Mouse (Mus musculus) stomach, embryonic 14.5 days (tissue): ENCODE measurements around the gene Fgd5. TPM values are rescaled to one million over a fixed set of nuclear protein-coding genes. Genes with fewer than 3 reads are reported as not detected.
"Not testable (repeated sequence)": the region's sequence is repeated elsewhere in the genome, so short reads cannot be mapped to it uniquely, and the experiment has no call there.

Experiments
- ATAC-seq: fragments of 200-750 bp; cut with Nextera tagmentation; 2 replicates; pipeline ENCODE4 v1.8.0; 2017; ENCODE audit warnings: low read depth, moderate TSS enrichment; ENCODE audit not compliant: insufficient number of reproducible peaks, insufficient read depth, low FRiP score
- H3K27ac ChIP-seq: fragments of 300-500 bp; sonication (generic); 2 replicates; pipeline ENCODE4 v1.5.1; 2014; ENCODE audit warnings: mild to moderate bottlenecking, low read length, moderate library complexity, mixed read lengths
- H3K27me3 ChIP-seq: fragments of 300-500 bp; sonication (generic); 2 replicates; pipeline ENCODE4 v1.6.1; 2014; ENCODE audit warnings: low read length, control low read depth, mixed read lengths; ENCODE audit not compliant: control insufficient read depth, insufficient read depth
- H3K36me3 ChIP-seq: fragments of 300-500 bp; sonication (generic); 2 replicates; pipeline ENCODE4 v1.6.1; 2014; ENCODE audit warnings: mild to moderate bottlenecking, control low read depth, low read length, moderate library complexity, mixed read lengths; ENCODE audit not compliant: control insufficient read depth, insufficient read depth
- H3K4me1 ChIP-seq: fragments of 300-500 bp; sonication (generic); 2 replicates; pipeline ENCODE4 v1.6.1; 2014; ENCODE audit warnings: low read length, control low read depth, mixed read lengths; ENCODE audit not compliant: control insufficient read depth, insufficient read depth
- H3K4me2 ChIP-seq: fragments of 300-500 bp; sonication (generic); replicated peaks from 2 replicates; pipeline ENCODE4 v1.6.1; 2014; ENCODE audit warnings: low read depth, low read length, control low read depth
- H3K4me3 ChIP-seq: fragments of 300-500 bp; sonication (generic); 2 replicates; pipeline ENCODE4 v1.5.1; 2014; ENCODE audit warnings: low read depth, low read length, control low read depth
- H3K9ac ChIP-seq: fragments of 300-500 bp; sonication (generic); replicated peaks from 2 replicates; pipeline ENCODE4 v1.6.1; 2014; ENCODE audit warnings: low read depth, mild to moderate bottlenecking, control low read depth, low read length, moderate library complexity, mixed read lengths
- H3K9me3 ChIP-seq: fragments of 300-500 bp; sonication (generic); 2 replicates; pipeline ENCODE4 v1.6.1; 2016; ENCODE audit warnings: low read depth, low read length, control low read depth; ENCODE audit not compliant: control insufficient read depth
- WGBS: fragments of 180-500 bp; shearing (Covaris S2); extraction: QIAGEN DNeasy Blood & Tissue Kit; methylation state at CpG from one replicate; pipeline ENCODE4 v1.1.7; 2014; 5-methylcytosine and 5-hydroxymethylcytosine counted together
- polyA plus RNA-seq: library from polyadenylated mRNA; unstranded; fragments of >200 nt; fragmentation: Nextera tagmentation; extraction: Ambion mirVana; gene quantifications from 2 replicates; pipeline ENCODE4 v1.2.1, GENCODE M21; 2014

The Fgd5 gene
- polyA plus RNA-seq, 1 experiment from 2014 or later, result 5.1 TPM

GRCm38 (mm10) chr6:92089141-92089540 is 110.5 kb downstream of the Fgd5 start:
- H3K9ac ChIP-seq, H3K36me3 ChIP-seq, H3K4me3 ChIP-seq, H3K27me3 ChIP-seq, ATAC-seq, H3K9me3 ChIP-seq, H3K4me2 ChIP-seq, H3K27ac ChIP-seq: not testable (repeated sequence)
- H3K4me1 ChIP-seq, result peaks cover 13% of the 10 kb centered on the region; the same call in 1 of the 2 replicates
- 88% methylated on average over 7 of the region's 7 CpGs for WGBS

GRCm38 (mm10) chr6:92089982-92090381 is 111.3 kb downstream of the Fgd5 start:
- 83% methylated on average over 4 of the region's 4 CpGs for WGBS
- no peaks in the 10 kb centered on the region for H3K36me3 ChIP-seq
- H3K27me3 ChIP-seq, result no peaks in the 10 kb centered on the region
- H3K4me3 ChIP-seq, result 0 out of 2 replicates have a peak overlapping the region, but pooled peaks have one; percentile 73
- peak overlapping the region; percentile 77; the same call in 1 of the 2 replicates for H3K4me2 ChIP-seq
- H3K27ac ChIP-seq, result no peak overlapping the region
- H3K9ac ChIP-seq, result no peak overlapping the region
- H3K4me1 ChIP-seq, result peaks cover 18% of the 10 kb centered on the region; the same call in 1 of the 2 replicates
- no peaks in the 10 kb centered on the region for H3K9me3 ChIP-seq
- ATAC-seq, result no peak

- H3K9me3 ChIP-seq, result no peaks in the 10 kb centered on the region
- no peaks in the 10 kb centered on the region for H3K27me3 ChIP-seq
- peak overlapping the region; percentile 73 for H3K4me3 ChIP-seq
- peak overlapping the region; percentile 97 for H3K9ac ChIP-seq
- peak overlapping the region; percentile 100 for H3K27ac ChIP-seq
- WGBS, result 6% methylated on average over 4 of the region's 4 CpGs
- no peak for ATAC-seq
- H3K4me1 ChIP-seq, result peaks cover 18% of the 10 kb centered on the region; the same call in 1 of the 2 replicates
- no peaks in the 10 kb centered on the region for H3K36me3 ChIP-seq
- peak overlapping the region; percentile 77 for H3K4me2 ChIP-seq
Measured at GRCm38 (mm10) chr6:92090497-92090896, 111.8 kb downstream of the Fgd5 start.

- WGBS, result under 1% methylated on average over 57 of the region's 58 CpGs
Measured at GRCm38 (mm10) chr6:92091130-92091591, 112.5 kb downstream of the Fgd5 start, which contains the start of gene Nr2c2. Gene Nr2c2, plus strand, starts transcription at chr6:92091390.

GRCm38 (mm10) chr6:92091767-92092489 is 113.2 kb downstream of the Fgd5 start:
- peak overlapping the region; percentile 73 for H3K4me3 ChIP-seq
- peak overlapping the region; percentile 100 for H3K27ac ChIP-seq
- no peaks in the 10 kb centered on the region for H3K9me3 ChIP-seq
- under 1% methylated on average over 56 of the region's 81 CpGs for WGBS
- peak overlapping the region; percentile 77 for H3K4me2 ChIP-seq
- H3K27me3 ChIP-seq, result no peaks in the 10 kb centered on the region
- peak; percentile 99 for ATAC-seq
- no peaks in the 10 kb centered on the region for H3K36me3 ChIP-seq
- H3K9ac ChIP-seq, result peak overlapping the region; percentile 97
- H3K4me1 ChIP-seq, result peaks cover 18% of the 10 kb centered on the region; the same call in 1 of the 2 replicates

More at GRCm38 (mm10) chr6:92091130-92091591, 112.5 kb downstream of the Fgd5 start, which contains the start of gene Nr2c2:
- Histone ChIP-seq H3K27ac (peak within 1 kb of the TSS; percentile 100), H3K9ac (peak within 1 kb of the TSS; percentile 97), H3K4me2 (peak within 1 kb of the TSS; percentile 77), H3K36me3 (no peaks in the 10 kb centered on the region), H3K4me3 (peak within 1 kb of the TSS; percentile 73), H3K9me3 (no peaks in the 10 kb centered on the region), H3K4me1 (peaks cover 18% of the 10 kb centered on the region; the same call in 1 of the 2 replicates), H3K27me3 (no peaks in the 10 kb centered on the region)
- ATAC-seq, result peak; percentile 53; the same call in 1 of the 2 replicates

- WGBS, result 16% methylated on average over 3 of the region's 3 CpGs
Measured at GRCm38 (mm10) chr6:92092737-92093136, 114.1 kb downstream of the Fgd5 start.

GRCm38 (mm10) chr6:92093869-92094268 is 115.2 kb downstream of the Fgd5 start:
- H3K27me3 ChIP-seq, result no peaks in the 10 kb centered on the region
- H3K4me1 ChIP-seq, result peaks cover 18% of the 10 kb centered on the region; the same call in 1 of the 2 replicates
- H3K27ac ChIP-seq, result no peak overlapping the region
- H3K9me3 ChIP-seq, result no peaks in the 10 kb centered on the region
- no peaks in the 10 kb centered on the region for H3K36me3 ChIP-seq
- no peak overlapping the region for H3K4me3 ChIP-seq
- no peak for ATAC-seq
- WGBS, result 87% methylated on average over 2 of the region's 2 CpGs
- no peak overlapping the region for H3K4me2 ChIP-seq
- no peak overlapping the region for H3K9ac ChIP-seq

More at GRCm38 (mm10) chr6:92092737-92093136, 114.1 kb downstream of the Fgd5 start:
- H3K9me3 ChIP-seq, result no peaks in the 10 kb centered on the region
- H3K27me3 ChIP-seq, result no peaks in the 10 kb centered on the region
- H3K27ac ChIP-seq, result peak overlapping the region; percentile 100
- peaks cover 18% of the 10 kb centered on the region; the same call in 1 of the 2 replicates for H3K4me1 ChIP-seq
- no peaks in the 10 kb centered on the region for H3K36me3 ChIP-seq
- peak overlapping the region; percentile 47 for H3K4me2 ChIP-seq
- no peak for ATAC-seq
- H3K9ac ChIP-seq, result peak overlapping the region; percentile 97
- peak overlapping the region; percentile 73 for H3K4me3 ChIP-seq

- WGBS, result 72% methylated on average over 2 of the region's 2 CpGs
- no peaks in the 10 kb centered on the region for H3K9me3 ChIP-seq
- H3K4me2 ChIP-seq, result no peak overlapping the region
- no peak overlapping the region for H3K4me3 ChIP-seq
- H3K9ac ChIP-seq, result no peak overlapping the region
- H3K27me3 ChIP-seq, result no peaks in the 10 kb centered on the region
- ATAC-seq, result no peak
- no peaks in the 10 kb centered on the region; the same call in 1 of the 2 replicates for H3K4me1 ChIP-seq
- H3K36me3 ChIP-seq, result no peaks in the 10 kb centered on the region
- no peak overlapping the region for H3K27ac ChIP-seq
Measured at GRCm38 (mm10) chr6:92100679-92101360, 122.1 kb downstream of the Fgd5 start.
